Mouse (Mus musculus): ENCODE results near the gene Slc4a2. TPM values are rescaled to one million over a fixed set of nuclear protein-coding genes. Genes with fewer than 3 reads are reported as not detected.
A peak's percentile ranks its signal among the peaks of the same experiment; 100 is the strongest.

Slc4a2 gene
- polyA plus RNA-seq, 1 experiment, result 42.9 TPM

- Histone ChIP-seq H3K4me3 (replicated peaks; ENCODE audit: control insufficient read depth, low read depth, low read length) (no peak overlapping the region), H3K27ac (ENCODE audit: control insufficient read depth, insufficient read depth, low read depth, low read length, poor library complexity) (no peak overlapping the region), H3K4me1 (ENCODE audit: control insufficient read depth, insufficient read depth, low read length) (no peaks in the 10 kb centered on the region)
- TF ChIP-seq POLR2A (IDR thresholded peaks at IDR 0.05; ENCODE audit: borderline replicate concordance, control insufficient read depth, low read depth, low read length) (no peak), CTCF (IDR thresholded peaks at IDR 0.05; ENCODE audit: control insufficient read depth, insufficient read depth, low read length) (no peak)
- 75% methylated on average over 7 of the region's 7 CpGs for WGBS
Observed at GRCm38 (mm10) chr5:24472884-24473619, 49.4 kb downstream of the Slc4a2 start.

- 16% methylated on average over 77 of the region's 77 CpGs for WGBS
- no peak for TF ChIP-seq CTCF (IDR thresholded peaks at IDR 0.05; ENCODE audit: control insufficient read depth, insufficient read depth, low read length)
- no peak for TF ChIP-seq POLR2A (IDR thresholded peaks at IDR 0.05; ENCODE audit: borderline replicate concordance, control insufficient read depth, low read depth, low read length)
- Histone ChIP-seq H3K4me1 (ENCODE audit: control insufficient read depth, insufficient read depth, low read length) (no peaks in the 10 kb centered on the region), H3K4me3 (replicated peaks; ENCODE audit: control insufficient read depth, low read depth, low read length) (no peak overlapping the region), H3K27ac (ENCODE audit: control insufficient read depth, insufficient read depth, low read depth, low read length, poor library complexity) (no peak overlapping the region; the same call in 1 of the 2 replicates)
Observed at GRCm38 (mm10) chr5:24474025-24474722, 50.5 kb downstream of the Slc4a2 start.

GRCm38 (mm10) chr5:24474723-24475261, 51.2 kb downstream of the Slc4a2 start:
- WGBS, result 2% methylated on average over 67 of the region's 67 CpGs
- Histone ChIP-seq H3K4me1 (ENCODE audit: control insufficient read depth, insufficient read depth, low read length) (no peaks in the 10 kb centered on the region), H3K27ac (ENCODE audit: control insufficient read depth, insufficient read depth, low read depth, low read length, poor library complexity) (no peak overlapping the region; the same call in 1 of the 2 replicates), H3K4me3 (replicated peaks; ENCODE audit: control insufficient read depth, low read depth, low read length) (no peak overlapping the region)
- TF ChIP-seq POLR2A (IDR thresholded peaks at IDR 0.05; ENCODE audit: borderline replicate concordance, control insufficient read depth, low read depth, low read length) (no peak), CTCF (IDR thresholded peaks at IDR 0.05; ENCODE audit: control insufficient read depth, insufficient read depth, low read length) (no peak)

DNA sequence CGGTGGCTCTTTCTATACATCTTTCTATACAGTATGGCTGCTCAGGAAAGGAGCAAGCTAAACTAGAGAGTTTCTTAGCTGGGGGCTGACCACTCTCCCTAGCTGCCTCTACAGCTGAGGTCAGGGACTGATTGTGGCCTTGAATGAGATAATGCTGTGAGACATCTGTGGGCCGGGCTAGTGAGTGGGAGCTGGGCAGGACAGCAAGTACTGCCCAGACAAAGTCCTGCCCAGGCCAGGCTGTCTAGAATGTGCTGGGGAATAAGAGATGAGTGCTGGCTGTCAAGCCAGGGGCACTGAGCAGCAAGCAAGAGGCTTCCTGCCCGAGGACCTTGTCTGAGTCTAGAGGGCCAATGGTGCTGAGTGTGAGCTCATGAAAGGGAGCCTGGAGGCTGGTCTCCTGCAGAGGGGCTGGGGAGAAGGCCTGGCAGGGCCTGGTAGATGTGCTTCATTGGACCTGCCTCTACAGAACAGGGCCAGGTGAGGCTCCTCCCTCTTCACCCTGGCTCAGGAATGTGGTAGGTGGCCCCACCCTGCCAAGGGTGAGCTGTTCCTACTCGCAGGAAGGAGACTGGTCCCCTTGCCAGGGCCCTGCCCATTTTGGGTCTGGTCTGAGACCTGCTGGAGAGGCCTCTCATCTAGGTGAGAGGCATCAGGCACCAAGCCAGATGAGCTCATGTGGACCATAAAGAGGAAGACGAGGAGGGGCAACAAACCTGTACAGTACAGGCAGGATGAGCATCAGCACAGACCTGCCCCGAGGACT, 52.0 kb downstream of the Slc4a2 start:
- H3K4me1 ChIP-seq (ENCODE audit: control insufficient read depth, insufficient read depth, low read length), result no peaks in the 10 kb centered on the region

GRCm38 (mm10) chr5:24477909-24478308, 54.3 kb downstream of the Slc4a2 start:
- Histone ChIP-seq H3K4me1 (ENCODE audit: control insufficient read depth, insufficient read depth, low read length) (no peaks in the 10 kb centered on the region), H3K27ac (ENCODE audit: control insufficient read depth, insufficient read depth, low read depth, low read length, poor library complexity) (no peak overlapping the region), H3K4me3 (replicated peaks; ENCODE audit: control insufficient read depth, low read depth, low read length) (no peak overlapping the region)
- WGBS, result 90% methylated on average over 9 of the region's 9 CpGs
- TF ChIP-seq CTCF (IDR thresholded peaks at IDR 0.05; ENCODE audit: control insufficient read depth, insufficient read depth, low read length), result no peak
- no peak for TF ChIP-seq POLR2A (IDR thresholded peaks at IDR 0.05; ENCODE audit: borderline replicate concordance, control insufficient read depth, low read depth, low read length)

More for the DNA sequence above, 52.0 kb downstream of the Slc4a2 start:
- Histone ChIP-seq H3K27ac (ENCODE audit: control insufficient read depth, insufficient read depth, low read depth, low read length, poor library complexity) (no peak overlapping the region), H3K4me3 (replicated peaks; ENCODE audit: control insufficient read depth, low read depth, low read length) (no peak overlapping the region)
- TF ChIP-seq POLR2A (IDR thresholded peaks at IDR 0.05; ENCODE audit: borderline replicate concordance, control insufficient read depth, low read depth, low read length), result no peak
- TF ChIP-seq CTCF (IDR thresholded peaks at IDR 0.05; ENCODE audit: control insufficient read depth, insufficient read depth, low read length), result no peak
- 81% methylated on average over 6 of the region's 6 CpGs for WGBS

DNA sequence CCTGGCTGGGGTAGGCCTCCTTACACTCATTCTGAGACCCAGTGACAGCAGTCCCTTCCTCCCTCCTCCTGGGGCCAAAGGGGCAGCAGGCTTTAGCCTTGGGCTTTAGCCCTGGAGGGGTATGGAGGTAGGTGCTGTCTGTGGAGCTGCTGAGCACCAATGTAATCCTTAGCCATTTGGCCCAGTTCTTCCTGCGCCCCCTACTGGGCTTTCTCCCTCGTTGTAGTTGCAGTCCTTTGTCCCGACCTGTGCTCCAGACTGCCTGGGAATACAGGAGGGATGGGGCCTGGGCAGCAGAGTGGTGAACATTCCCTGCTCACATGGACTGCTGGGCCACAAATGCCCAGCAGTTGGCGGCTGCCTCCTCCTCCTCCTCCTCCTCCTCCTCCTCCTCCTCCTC, 58.0 kb downstream of the Slc4a2 start:
- Histone ChIP-seq H3K4me1 (ENCODE audit: control insufficient read depth, insufficient read depth, low read length) (no peaks in the 10 kb centered on the region), H3K27ac (ENCODE audit: control insufficient read depth, insufficient read depth, low read depth, low read length, poor library complexity) (no peak overlapping the region), H3K4me3 (replicated peaks; ENCODE audit: control insufficient read depth, low read depth, low read length) (no peak overlapping the region)
- 27% methylated on average over 3 of the region's 4 CpGs for WGBS
- TF ChIP-seq POLR2A (IDR thresholded peaks at IDR 0.05; ENCODE audit: borderline replicate concordance, control insufficient read depth, low read depth, low read length) (no peak), CTCF (IDR thresholded peaks at IDR 0.05; ENCODE audit: control insufficient read depth, insufficient read depth, low read length) (peak; percentile 54; the same call in 1 of the 2 replicates)

DNA sequence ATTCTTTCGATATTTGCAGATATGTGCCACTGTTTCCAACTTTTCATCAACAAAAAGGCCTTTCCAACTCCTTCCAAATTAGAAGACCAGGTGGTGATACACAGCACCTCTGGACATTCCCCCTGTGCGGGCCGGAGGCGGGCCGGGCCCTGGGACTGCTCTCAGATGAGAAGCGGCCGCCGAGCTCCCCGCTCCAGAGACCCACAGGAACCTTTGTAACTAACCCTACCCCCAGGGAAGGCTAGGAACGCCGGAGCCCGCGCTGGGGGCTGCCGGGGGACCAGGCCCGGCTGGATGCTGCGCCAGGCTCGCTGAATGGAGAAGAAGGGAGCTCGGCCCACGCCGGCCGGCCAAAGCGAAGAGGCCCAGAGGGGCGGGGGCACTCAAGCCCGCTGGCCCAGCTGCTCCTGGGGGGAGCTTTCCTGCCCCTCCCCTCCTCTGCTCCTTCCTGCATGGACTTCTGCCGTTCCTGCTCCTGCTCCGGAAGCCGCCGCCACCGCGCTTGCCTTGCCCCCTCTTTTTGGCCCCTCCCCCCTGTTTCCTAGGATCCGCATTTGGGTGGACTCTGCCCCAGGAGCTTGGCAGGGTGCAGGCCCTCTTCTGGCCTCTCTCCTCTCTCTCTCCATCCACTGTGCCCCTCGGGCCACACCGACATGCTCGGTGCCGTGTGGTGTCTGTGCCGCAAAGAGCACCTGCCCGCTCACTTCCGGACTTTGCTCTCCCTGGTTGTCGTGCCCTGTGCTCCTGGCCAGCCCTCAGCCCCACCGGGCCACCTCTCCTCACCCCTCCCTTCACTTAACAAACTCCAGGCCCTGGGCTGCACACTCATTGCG, 58.8 kb downstream of the Slc4a2 start:
- TF ChIP-seq POLR2A (IDR thresholded peaks at IDR 0.05; ENCODE audit: borderline replicate concordance, control insufficient read depth, low read depth, low read length) (no peak), CTCF (IDR thresholded peaks at IDR 0.05; ENCODE audit: control insufficient read depth, insufficient read depth, low read length) (no peak)
- H3K27ac ChIP-seq (ENCODE audit: control insufficient read depth, insufficient read depth, low read depth, low read length, poor library complexity), result no peak overlapping the region
- WGBS, result 92% methylated on average over 41 of the region's 41 CpGs
- no peaks in the 10 kb centered on the region for H3K4me1 ChIP-seq (ENCODE audit: control insufficient read depth, insufficient read depth, low read length)
- no peak overlapping the region for H3K4me3 ChIP-seq (replicated peaks; ENCODE audit: control insufficient read depth, low read depth, low read length)

Measured in bone marrow, adult 2 months (tissue).